Mouse (Mus musculus): ENCODE measurements around the gene Hspg2. TPM values are rescaled to one million over a fixed set of nuclear protein-coding genes. Genes with fewer than 3 reads are reported as not detected.

Hspg2 gene
- total and polyA plus RNA-seq, 2 experiments = 7.2 to 7.6 TPM

GRCm38 (mm10) chr4:137475271-137476050 lies 6.9 kb downstream of the Hspg2 start:
- TF ChIP-seq CTCF (IDR thresholded peaks at IDR 0.05; ENCODE audit: low read depth, low read length) (no peak), POLR2A (IDR thresholded peaks at IDR 0.05; ENCODE audit: extremely low read depth, insufficient read depth, low read length) (no peak)
- H3K27ac ChIP-seq (replicated peaks; ENCODE audit: insufficient read depth, low read depth, low read length) = no peak overlapping the region
- no peaks in the 10 kb centered on the region for H3K36me3 ChIP-seq (ENCODE audit: control insufficient read depth, insufficient read depth, low read length)
- H3K27me3 ChIP-seq (ENCODE audit: control insufficient read depth, insufficient read depth, low read length) = no peaks in the 10 kb centered on the region
- no peak overlapping the region for H3K4me3 ChIP-seq (ENCODE audit: insufficient read depth, low read depth, low read length)
- H3K79me2 ChIP-seq (ENCODE audit: control insufficient read depth, insufficient read depth, low read length) = peaks cover 4% of the 10 kb centered on the region; the same call in 1 of the 2 replicates
- no peak for DNase-seq (ENCODE audit: extremely low read depth, low read depth, low spot score)
- H3K4me1 ChIP-seq (ENCODE audit: control insufficient read depth, insufficient read depth, low read length) = peaks cover 7% of the 10 kb centered on the region; the same call in 1 of the 2 replicates
- WGBS = 77% methylated on average over 13 of the region's 13 CpGs
- no peak overlapping the region for H3K9ac ChIP-seq (ENCODE audit: low read depth, low read length)

GRCm38 (mm10) chr4:137476065-137476760 lies 7.6 kb downstream of the Hspg2 start:
- 40% methylated on average over 10 of the region's 10 CpGs for WGBS
- TF ChIP-seq CTCF (IDR thresholded peaks at IDR 0.05; ENCODE audit: low read depth, low read length) (no peak), POLR2A (IDR thresholded peaks at IDR 0.05; ENCODE audit: extremely low read depth, insufficient read depth, low read length) (0 out of 2 replicates have a peak, but pooled peaks have one; percentile 0)
- H3K4me1 ChIP-seq (ENCODE audit: control insufficient read depth, insufficient read depth, low read length) = peaks cover 12% of the 10 kb centered on the region
- DNase-seq (ENCODE audit: extremely low read depth, low read depth, low spot score) = no peak
- H3K27ac ChIP-seq (replicated peaks; ENCODE audit: insufficient read depth, low read depth, low read length) = no peak overlapping the region
- H3K36me3 ChIP-seq (ENCODE audit: control insufficient read depth, insufficient read depth, low read length) = no peaks in the 10 kb centered on the region
- H3K4me3 ChIP-seq (ENCODE audit: insufficient read depth, low read depth, low read length) = no peak overlapping the region
- H3K27me3 ChIP-seq (ENCODE audit: control insufficient read depth, insufficient read depth, low read length) = no peaks in the 10 kb centered on the region
- H3K79me2 ChIP-seq (ENCODE audit: control insufficient read depth, insufficient read depth, low read length) = peaks cover 4% of the 10 kb centered on the region; the same call in 1 of the 2 replicates
- H3K9ac ChIP-seq (ENCODE audit: low read depth, low read length) = no peak overlapping the region

DNA sequence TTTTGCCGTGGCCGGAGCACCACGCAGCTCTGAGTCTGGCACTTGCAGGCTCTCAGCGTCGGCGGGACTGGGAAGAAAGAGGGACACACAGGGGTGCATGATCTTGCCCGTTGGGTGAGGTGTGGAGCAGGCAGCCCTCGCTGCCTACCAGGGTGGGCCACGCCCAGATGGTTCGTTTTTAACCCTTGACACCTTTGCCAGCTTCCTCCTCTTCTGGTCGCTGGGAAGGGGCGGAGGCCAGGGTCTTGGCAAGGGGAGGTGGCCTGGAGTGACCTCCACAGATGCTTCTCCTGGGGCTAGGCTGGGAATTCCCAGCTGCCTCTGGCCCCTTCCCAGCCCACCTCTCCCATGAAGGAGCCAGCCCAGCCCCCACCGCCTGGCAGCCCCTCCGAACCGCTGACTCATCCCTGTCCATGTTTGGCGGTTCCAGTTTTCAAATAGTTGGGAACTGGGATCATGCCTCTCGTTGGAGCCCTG lies 8.2 kb downstream of the Hspg2 start:
- TF ChIP-seq POLR2A (IDR thresholded peaks at IDR 0.05; ENCODE audit: extremely low read depth, insufficient read depth, low read length) (no peak), CTCF (IDR thresholded peaks at IDR 0.05; ENCODE audit: low read depth, low read length) (no peak)
- no peak for DNase-seq (ENCODE audit: extremely low read depth, low read depth, low spot score)
- 40% methylated on average over 17 of the region's 17 CpGs for WGBS

GRCm38 (mm10) chr4:137477611-137478010 lies 9.0 kb downstream of the Hspg2 start:
- Histone ChIP-seq H3K9ac (ENCODE audit: low read depth, low read length) (no peak overlapping the region), H3K27me3 (ENCODE audit: control insufficient read depth, insufficient read depth, low read length) (no peaks in the 10 kb centered on the region), H3K4me1 (ENCODE audit: control insufficient read depth, insufficient read depth, low read length) (peaks cover 18% of the 10 kb centered on the region), H3K4me3 (ENCODE audit: insufficient read depth, low read depth, low read length) (no peak overlapping the region), H3K79me2 (ENCODE audit: control insufficient read depth, insufficient read depth, low read length) (peaks cover 4% of the 10 kb centered on the region; the same call in 1 of the 2 replicates), H3K36me3 (ENCODE audit: control insufficient read depth, insufficient read depth, low read length) (no peaks in the 10 kb centered on the region), H3K27ac (replicated peaks; ENCODE audit: insufficient read depth, low read depth, low read length) (no peak overlapping the region; the same call in 1 of the 2 replicates)
- TF ChIP-seq CTCF (IDR thresholded peaks at IDR 0.05; ENCODE audit: low read depth, low read length) = no peak
- no peak for TF ChIP-seq POLR2A (IDR thresholded peaks at IDR 0.05; ENCODE audit: extremely low read depth, insufficient read depth, low read length)
- 72% methylated on average over 6 of the region's 6 CpGs for WGBS
- DNase-seq (ENCODE audit: extremely low read depth, low read depth, low spot score) = no peak

More for the DNA sequence above, 8.2 kb downstream of the Hspg2 start:
- Histone ChIP-seq H3K4me1 (ENCODE audit: control insufficient read depth, insufficient read depth, low read length) (peaks cover 17% of the 10 kb centered on the region), H3K27ac (replicated peaks; ENCODE audit: insufficient read depth, low read depth, low read length) (no peak overlapping the region; the same call in 1 of the 2 replicates), H3K4me3 (ENCODE audit: insufficient read depth, low read depth, low read length) (peak overlapping the region; percentile 11; the same call in 1 of the 2 replicates), H3K79me2 (ENCODE audit: control insufficient read depth, insufficient read depth, low read length) (peaks cover 4% of the 10 kb centered on the region; the same call in 1 of the 2 replicates), H3K36me3 (ENCODE audit: control insufficient read depth, insufficient read depth, low read length) (no peaks in the 10 kb centered on the region), H3K9ac (ENCODE audit: low read depth, low read length) (no peak overlapping the region), H3K27me3 (ENCODE audit: control insufficient read depth, insufficient read depth, low read length) (no peaks in the 10 kb centered on the region)

DNA sequence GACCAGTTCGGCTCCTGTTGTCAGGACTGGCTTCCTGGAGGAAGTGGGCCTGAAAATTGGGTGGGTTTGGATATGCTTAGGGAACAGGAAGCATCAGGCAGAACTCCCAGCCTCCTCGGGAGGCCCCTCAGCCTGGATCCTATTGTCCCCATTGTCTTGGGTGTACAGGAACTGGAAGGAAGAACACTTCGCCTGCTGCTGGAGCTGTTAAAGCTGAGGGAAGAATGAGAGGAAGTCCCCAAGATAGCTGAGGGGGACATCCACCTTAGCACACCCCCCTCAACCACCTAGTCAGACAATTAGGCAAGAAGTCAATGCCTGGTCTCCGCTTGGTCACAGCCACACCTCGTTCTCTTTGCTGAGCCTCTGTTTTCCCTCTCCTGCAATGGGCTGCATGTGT lies 9.7 kb downstream of the Hspg2 start:
- Histone ChIP-seq H3K4me1 (ENCODE audit: control insufficient read depth, insufficient read depth, low read length) (peaks cover 18% of the 10 kb centered on the region), H3K36me3 (ENCODE audit: control insufficient read depth, insufficient read depth, low read length) (no peaks in the 10 kb centered on the region), H3K27ac (replicated peaks; ENCODE audit: insufficient read depth, low read depth, low read length) (peak overlapping the region; percentile 32), H3K27me3 (ENCODE audit: control insufficient read depth, insufficient read depth, low read length) (no peaks in the 10 kb centered on the region), H3K4me3 (ENCODE audit: insufficient read depth, low read depth, low read length) (no peak overlapping the region), H3K79me2 (ENCODE audit: control insufficient read depth, insufficient read depth, low read length) (no peaks in the 10 kb centered on the region), H3K9ac (ENCODE audit: low read depth, low read length) (no peak overlapping the region)
- 72% methylated on average over 5 of the region's 5 CpGs for WGBS
- no peak for DNase-seq (ENCODE audit: extremely low read depth, low read depth, low spot score)
- TF ChIP-seq CTCF (IDR thresholded peaks at IDR 0.05; ENCODE audit: low read depth, low read length) (no peak), POLR2A (IDR thresholded peaks at IDR 0.05; ENCODE audit: extremely low read depth, insufficient read depth, low read length) (no peak)

All from liver, adult 2 months (tissue).